Mouse (Mus musculus) neutrophil, adult 5-6 weeks (primary cell): ENCODE results near the gene M1ap. TPM values are rescaled to one million over a fixed set of nuclear protein-coding genes. Genes with fewer than 3 reads are reported as not detected.

ENCODE experiments used
- ATAC-seq: fragments of 151-379, 151-347 bp; 2 replicates; pipeline ENCODE4 v1.8.0; 2017; ENCODE audit warnings: mild to moderate bottlenecking, moderate TSS enrichment; ENCODE audit not compliant: insufficient number of reproducible peaks, poor library complexity, low FRiP score, severe bottlenecking; ENCODE audit errors: extremely low read depth
- total RNA-seq: library from RNA; stranded (forward); fragments of 200-1000 nt; gene quantifications from 2 replicates; pipeline ENCODE4 v1.2.3, GENCODE M21; 2017

The M1ap gene
- total RNA-seq, 1 experiment from 2014 or later: 2.1 TPM

GRCm38 (mm10) chr6:82926528-82926927, 20.2 kb upstream of the M1ap start:
- no peak for ATAC-seq

GRCm38 (mm10) chr6:82927617-82928016, 19.1 kb upstream of the M1ap start:
- no peak for ATAC-seq

- no peak for ATAC-seq
Measured at GRCm38 (mm10) chr6:82934616-82935230, 12.0 kb upstream of the M1ap start.

GRCm38 (mm10) chr6:82939167-82939912, 7.4 kb upstream of the M1ap start, which contains the start of gene Sema4f:
Gene Sema4f (minus strand): TSS chr6:82939769.
- ATAC-seq: peak; percentile 58

DNA sequence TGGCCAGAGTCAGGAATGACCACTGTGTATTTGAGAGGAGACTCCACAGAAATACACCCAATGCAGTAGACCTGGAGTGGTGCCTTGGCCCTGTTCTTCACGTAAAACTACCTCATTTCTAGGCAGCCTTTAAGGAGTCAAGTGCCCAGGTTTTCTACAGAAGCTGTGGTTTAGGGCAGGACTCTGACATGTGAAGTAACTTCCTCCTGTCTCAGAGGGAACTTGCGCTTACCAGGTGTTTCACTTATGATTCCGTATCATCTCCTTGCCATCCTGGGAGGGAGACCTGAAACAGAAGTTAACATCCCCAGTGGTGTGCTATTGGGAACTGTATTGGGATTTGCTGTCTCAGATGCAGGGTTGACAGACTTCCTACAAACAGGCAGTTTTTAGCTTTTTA, 5.9 kb upstream of the M1ap start:
- peak; percentile 67; the same call in 1 of the 2 replicates for ATAC-seq

GRCm38 (mm10) chr6:82945750-82946149, 952 bp upstream of the M1ap start:
- ATAC-seq: peak; percentile 46; the same call in 1 of the 2 replicates

DNA sequence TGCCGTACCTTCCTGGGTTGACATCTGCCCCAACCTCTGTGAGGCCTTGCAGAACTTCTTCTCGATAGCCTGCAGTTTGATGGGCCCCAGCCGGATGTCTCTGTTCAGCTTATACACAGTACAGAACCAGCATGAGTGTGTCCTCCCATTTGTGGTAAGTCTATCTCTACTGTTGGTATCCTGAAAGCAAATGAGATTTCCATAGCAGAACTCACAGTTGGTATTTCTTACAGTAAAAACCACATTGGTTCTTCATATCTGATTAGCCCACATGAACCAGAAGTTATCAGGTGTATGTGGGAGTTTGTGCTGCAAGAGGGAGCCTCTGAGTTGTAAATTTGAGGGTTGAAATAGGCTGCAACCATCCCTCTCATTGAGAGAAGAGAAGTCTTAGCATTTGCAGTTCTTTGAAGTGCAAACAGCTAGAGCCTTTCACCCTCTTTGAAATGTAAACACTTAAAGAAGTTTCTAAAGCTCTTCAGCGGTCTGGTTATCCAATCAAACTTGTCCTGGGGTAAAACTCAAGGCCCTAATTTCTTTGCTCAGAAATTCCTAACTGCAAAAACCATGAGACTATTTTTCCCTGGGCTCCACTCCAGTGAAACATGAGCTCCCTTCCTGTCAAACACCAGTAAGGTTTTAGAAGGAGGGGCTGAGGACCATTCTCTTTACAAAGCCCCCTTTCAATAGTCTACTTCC, 10.0 kb downstream of the M1ap start:
- ATAC-seq: no peak

GRCm38 (mm10) chr6:82961664-82962063, 15.0 kb downstream of the M1ap start:
- no peak for ATAC-seq

DNA sequence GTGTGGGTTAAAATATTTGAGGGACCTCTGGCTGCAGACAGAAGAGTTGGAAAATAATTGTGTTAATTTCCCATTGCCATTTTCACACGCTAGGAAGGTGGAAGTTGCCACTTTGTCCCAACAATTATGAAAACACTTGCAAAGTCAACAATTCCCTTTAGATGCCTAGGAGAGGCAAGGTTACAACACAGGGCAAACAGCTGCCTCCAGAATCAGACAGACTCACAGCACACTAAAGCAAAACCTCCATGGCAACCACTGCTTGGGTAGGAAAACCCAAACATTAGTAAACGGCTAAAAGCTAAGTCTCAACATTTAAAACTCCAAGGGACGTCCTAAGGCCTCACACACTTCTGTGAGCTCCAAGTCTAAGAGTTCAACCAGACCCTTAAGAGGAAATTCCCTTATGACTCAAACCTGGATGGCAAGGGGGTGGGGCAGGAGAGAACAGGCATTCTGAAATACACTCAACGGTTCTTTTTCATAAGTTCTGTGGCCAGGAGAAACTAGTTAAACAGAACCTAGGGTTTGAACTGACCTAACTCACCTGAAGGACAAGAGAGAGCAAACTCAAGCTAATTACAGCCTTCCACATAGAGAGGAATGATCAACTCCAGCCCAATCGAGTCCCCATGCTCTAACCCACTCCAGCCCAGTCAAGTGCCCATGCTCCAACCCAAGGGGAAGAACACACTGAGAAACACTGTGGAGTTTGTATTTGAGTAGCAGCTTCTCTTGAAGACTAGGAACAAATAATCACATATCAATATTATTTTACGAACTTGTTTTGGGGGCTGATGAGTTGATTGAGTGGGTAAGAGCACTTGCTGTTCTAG, 22.8 kb downstream of the M1ap start:
- no peak for ATAC-seq

GRCm38 (mm10) chr6:82971031-82971430, 24.3 kb downstream of the M1ap start:
- peak; percentile 64; the same call in 1 of the 2 replicates for ATAC-seq

DNA sequence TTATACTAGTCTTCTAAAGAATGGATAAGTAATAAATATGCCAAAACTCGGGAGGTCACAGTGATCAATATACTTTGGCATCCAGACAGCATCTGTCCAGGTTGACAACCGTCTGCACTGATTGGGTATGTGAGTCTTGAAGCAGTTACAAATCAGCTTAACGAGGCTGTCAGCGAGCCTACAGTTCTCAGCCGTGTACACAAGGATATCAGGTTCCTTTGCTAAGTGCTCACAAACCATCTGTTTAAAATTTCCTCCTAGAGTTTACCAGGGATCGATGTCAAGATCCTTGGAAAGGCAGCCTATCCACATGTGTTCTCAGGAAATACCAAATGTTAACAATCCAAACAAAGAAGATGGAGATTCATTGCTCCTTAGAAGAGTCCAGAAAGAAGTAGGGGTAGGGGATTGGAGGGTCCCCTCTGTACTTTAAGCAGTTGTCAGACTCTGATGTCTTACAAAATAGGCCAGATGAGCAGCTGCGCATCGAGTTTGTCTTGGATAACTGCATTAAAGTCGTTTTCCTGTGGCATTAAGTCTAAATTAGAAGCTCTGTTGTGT, 40.8 kb downstream of the M1ap start:
- no peak for ATAC-seq

DNA sequence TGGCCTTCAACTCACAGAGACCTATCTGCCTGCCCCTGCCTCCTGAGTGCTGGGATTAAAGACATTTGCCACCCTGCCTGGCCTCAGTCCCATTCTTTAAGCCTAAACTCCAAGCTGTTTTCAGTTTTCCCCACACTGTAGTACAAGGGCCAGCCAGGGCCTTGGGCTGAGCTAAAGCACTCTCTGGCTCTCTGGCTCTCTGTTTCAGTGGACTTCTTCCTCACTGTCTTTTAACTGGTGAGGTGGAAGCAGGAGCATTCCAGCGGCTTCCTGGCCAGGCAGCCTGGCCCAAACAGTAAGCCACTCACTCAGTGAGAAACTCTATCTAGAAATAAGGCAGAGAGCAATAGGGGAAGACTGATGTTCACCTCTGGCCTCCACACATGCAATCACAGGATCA, 47.0 kb downstream of the M1ap start:
- ATAC-seq: no peak

GRCm38 (mm10) chr6:82994372-82994771, 47.7 kb downstream of the M1ap start:
- no peak for ATAC-seq

GRCm38 (mm10) chr6:82996740-82997315, 50.1 kb downstream of the M1ap start:
- peak; percentile 96 for ATAC-seq

DNA sequence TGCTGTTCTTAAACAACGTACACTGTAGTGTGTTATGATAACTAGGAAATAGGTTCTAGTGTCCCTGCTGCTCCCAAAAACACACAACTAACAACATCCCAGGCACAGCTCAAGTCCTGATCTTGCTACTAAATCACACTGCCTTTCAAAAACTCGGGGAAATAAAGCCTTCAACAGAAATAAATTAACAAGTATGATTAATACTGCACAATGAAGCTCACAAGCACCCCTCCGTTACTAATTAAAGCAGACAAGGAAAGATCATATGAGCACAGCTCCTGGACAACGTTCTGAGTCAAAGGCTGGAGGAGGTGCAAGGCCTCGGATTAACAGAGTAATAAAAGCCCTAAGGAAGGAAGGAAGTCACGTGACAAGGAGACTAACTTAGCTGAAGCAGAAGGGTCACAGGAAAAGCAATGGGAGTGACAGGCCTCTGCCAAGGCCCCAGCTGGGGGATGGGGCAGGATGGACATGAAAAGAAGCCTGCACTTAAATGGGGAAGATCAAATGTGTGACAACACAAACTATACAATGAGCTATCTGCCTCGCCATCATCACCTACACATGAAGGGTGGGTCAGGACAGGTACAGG, 50.9 kb downstream of the M1ap start:
- ATAC-seq: no peak

DNA sequence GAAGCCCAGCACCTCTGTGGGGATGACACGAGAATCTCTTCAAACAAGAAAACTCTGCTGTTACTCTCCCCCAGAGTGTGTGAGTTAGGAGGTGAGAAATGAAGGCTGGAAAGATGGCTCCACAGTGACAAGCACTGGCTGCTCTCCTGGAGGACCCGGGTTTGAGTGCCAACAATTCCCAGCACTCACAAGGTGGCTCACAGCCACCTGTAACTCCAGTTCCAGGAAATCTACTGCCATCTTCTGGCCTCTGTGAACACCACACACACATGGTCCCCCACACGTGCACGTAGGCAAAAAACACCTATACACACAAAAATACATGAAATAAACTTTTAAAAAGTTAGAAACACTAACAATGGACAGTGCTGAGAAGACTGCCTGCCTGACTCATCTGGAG, 51.6 kb downstream of the M1ap start:
- ATAC-seq: no peak

GRCm38 (mm10) chr6:82999986-83000385, 53.3 kb downstream of the M1ap start:
- ATAC-seq: no peak

DNA sequence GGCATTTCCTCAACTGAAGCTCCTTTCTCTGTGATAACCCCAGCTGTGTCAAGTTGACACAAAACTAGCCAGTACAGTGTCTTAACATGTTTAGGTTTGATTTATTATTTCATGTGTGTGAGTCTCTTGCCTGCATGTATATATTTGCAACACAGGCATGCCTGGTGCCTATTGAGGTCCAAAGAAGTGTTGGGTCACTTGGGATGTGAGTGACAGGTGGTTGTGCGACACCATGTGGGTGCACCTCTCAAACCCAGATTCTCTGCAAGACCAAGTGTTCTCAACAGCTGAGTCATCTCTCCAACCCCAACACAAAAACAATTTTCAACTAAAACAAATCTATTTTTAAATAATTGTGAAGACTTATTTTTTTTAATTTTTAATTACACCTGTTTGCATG, 56.4 kb downstream of the M1ap start:
- no peak for ATAC-seq
